Mouse (Mus musculus): ENCODE results near the gene Pkhd1. TPM values are rescaled to one million over a fixed set of nuclear protein-coding genes. Genes with fewer than 3 reads are reported as not detected.
"Not testable (repeated sequence)": the region's sequence is repeated elsewhere in the genome, so short reads cannot be mapped to it uniquely, and the experiment has no call there.

The Pkhd1 gene
- total RNA-seq, 4 experiments from 2014 or later = 0.03 to 0.15 (median 0.05) TPM

- DNase-seq = no peak
Observed at GRCm38 (mm10) chr1:20481843-20482242, 136.0 kb downstream of the Pkhd1 start.

- DNase-seq = no peak
Observed at GRCm38 (mm10) chr1:20478695-20479094, 139.2 kb downstream of the Pkhd1 start.

DNA sequence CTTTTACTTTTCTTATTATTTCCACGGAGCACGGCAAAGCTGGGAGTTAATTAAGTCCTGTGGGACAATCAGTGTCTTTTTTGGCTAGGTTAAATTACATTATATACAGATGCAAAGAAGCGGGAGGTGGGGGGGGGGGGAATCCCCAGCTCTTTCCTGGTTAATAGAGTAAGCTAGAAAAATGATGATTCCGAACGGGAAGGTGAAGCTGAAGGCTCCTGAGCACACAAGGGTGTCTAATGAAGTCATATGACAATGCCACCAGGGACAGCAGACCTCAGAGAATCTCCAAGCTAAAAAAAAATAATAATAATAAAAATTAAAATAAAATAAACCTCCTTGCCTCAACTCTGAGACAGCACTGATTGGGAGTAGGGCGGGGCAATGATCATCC lies 139.6 kb downstream of the Pkhd1 start:
- no peak for DNase-seq

DNA sequence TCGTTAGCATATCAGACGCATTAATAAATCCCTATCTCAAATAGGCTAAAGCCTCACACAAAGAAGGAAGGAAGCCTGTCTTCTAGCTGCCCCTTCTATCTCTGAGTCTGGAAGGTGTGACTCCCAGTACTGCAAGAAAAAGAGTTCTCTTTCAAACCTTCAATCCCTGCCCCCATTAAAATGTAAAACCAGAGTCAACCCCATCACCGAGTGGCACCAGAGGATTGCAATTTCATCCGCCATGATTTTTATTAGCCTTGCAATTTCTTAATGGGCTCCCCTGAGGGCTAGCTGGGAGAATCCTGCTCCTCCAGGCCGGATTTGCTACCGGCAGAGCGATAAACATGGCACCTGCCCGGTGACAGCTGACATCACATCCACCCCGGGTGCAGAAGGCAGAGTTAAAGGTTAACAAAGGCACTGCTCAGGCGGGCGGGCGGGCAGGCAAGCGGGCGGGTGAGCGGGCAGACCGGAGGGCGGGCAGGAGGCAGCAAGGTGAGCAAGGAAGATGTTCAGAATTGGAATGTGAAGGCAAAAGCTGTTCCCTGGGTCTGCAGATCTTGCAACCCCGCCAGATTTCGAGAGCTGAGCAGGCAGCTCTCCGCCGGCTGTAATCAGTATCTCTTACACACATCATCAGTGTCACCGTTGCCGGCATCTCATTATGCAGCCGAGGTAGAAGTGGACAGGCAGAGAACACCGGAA lies 140.2 kb downstream of the Pkhd1 start:
- DNase-seq = no peak

DNA sequence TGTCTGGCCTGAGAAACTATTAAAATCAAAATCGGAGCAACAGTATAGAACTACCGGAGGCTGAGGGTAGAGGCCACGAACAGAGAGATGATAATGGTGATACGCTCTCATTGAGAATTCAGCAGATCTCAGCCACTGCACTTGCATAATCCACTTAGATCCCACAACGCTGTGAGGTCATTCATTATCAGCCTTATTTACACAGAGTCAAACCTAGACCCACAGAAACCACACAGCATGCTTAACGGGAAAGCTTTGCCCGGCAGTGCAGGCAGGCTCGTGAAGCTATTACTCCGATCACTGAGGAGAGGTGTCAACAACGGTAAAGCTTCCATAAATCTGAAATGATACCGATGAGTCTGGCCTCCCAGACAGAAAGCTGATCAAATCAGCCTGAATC lies 147.1 kb downstream of the Pkhd1 start:
- no peak for DNase-seq

DNA sequence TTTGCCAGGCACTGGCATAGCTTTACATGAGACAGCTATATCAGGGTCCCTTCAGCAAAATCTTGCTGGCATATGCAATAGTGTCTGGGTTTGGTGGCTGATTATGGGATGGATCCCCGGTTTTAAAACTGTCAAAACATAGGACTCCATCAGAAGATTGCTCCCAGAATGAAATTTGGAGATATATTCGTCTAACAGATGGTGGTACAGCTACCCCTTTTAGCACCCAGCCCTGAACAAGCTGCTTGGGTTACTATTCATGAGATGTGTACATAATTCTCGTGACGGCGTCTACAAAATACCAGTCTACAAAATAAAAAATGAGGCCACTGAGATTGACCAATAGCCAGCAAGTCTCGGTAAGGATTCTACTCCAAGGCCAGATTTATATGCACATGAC lies 147.5 kb downstream of the Pkhd1 start:
- DNase-seq = no peak

DNA sequence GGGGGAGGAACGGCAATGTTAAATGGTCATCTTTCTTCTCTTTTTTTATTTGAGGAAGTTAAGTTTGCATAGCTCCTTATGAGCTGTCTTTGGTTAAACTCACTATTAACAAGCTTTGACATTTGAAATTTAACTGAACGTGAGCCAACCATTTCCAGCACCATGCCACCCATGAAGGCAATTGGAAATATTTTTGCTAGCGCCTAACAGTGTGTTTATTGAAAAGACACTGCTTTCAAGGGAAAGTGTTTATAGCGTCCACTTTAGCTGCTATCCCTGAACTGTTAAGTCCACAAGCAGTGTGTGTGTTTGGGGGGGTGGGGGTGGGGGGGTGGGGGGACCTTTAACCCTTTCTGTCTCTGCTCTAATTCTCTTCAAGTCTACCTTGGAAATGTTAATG lies 151.4 kb downstream of the Pkhd1 start:
- no peak for DNase-seq

DNA sequence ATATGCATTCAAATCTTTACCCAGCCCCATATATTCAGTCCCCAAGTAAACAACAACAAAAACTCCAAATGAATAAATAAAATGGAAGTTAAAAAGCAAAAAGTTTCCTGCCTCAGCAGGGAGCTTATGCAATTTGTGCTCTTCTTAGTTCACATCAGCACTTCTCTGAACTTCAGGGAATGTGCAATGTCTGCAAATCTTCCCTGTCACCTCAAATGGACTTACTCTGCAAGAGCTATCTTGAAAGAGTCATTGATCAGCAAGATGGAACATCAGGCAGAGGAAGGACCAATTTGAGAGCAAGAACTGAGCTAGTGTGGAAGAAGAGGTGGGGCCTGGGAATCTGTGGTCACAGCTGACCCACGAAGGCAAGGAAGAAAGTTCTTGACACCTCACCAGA lies 163.2 kb downstream of the Pkhd1 start:
- DNase-seq = no peak

DNA sequence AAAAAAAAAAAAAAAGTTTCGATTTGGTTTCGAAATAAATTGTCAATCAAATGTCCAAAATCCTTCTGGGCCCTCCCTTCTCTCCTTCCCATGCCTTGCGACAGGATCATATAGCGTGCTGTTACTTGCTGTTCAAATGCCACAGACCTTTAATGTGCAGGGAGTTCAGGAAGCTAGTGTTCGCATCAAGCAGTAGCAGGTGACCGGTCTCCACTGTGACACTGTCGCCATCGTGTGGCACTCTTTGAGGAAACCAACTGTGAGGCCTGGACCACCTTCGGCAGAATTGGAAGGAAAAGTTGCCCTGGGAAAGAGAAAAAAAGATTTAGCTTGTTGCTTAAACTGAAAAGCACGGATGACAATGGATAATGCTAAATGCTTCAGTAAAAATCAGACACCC lies 167.8 kb downstream of the Pkhd1 start:
- DNase-seq = no peak

DNA sequence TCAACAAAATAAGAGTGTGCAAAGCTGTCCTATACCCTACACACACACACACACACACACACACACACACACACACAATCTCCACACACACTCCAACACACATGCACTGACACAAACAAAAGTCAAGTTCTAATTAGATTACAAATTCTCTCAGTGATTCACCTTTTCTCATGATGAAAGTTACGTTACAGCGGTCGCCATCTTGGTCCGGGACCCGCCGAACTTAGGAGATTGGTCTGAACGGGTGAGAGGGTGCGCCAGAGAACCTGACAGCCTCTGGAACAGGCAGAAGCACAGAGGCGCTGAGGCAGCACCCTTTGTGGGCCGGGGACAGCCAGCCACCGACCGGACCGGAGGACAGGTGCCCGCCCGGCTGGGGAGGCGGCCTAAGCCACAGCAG lies 185.8 kb downstream of the Pkhd1 start:
- not testable (repeated sequence) for DNase-seq

GRCm38 (mm10) chr1:20429056-20429394 lies 188.8 kb downstream of the Pkhd1 start:
- no peak for DNase-seq

DNA sequence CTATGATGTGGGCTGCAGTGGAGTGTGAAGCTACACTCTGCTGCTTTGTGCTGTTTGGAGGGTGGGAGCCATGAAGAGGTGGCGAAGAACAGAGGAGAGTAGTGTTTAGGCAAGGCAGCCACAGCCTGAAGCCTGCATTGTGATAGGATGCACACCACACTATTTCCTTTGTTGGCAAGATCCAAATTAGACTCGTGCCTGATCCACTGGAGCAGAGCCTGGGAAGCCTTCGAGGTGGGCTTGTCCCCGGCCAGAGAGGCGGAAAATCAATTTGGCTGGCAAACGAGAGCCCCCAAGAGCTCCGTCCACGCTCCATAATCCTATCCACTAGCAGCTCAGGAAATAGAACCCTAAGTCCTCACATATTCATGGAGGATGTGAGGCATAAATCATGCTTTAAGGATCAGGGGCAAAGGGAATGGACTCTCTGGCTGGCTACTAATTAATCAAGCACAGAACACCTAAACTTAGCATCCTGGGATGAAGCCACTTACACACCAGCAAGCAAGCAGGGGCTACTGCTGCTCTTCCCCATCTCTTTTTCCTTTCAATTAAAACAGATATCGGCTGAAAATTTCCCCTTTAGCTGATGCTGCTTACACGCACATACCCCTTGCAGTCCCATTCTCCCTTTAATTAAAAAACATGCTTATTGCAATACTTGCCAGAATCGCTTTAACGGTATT lies 189.4 kb downstream of the Pkhd1 start:
- no peak for DNase-seq

DNA sequence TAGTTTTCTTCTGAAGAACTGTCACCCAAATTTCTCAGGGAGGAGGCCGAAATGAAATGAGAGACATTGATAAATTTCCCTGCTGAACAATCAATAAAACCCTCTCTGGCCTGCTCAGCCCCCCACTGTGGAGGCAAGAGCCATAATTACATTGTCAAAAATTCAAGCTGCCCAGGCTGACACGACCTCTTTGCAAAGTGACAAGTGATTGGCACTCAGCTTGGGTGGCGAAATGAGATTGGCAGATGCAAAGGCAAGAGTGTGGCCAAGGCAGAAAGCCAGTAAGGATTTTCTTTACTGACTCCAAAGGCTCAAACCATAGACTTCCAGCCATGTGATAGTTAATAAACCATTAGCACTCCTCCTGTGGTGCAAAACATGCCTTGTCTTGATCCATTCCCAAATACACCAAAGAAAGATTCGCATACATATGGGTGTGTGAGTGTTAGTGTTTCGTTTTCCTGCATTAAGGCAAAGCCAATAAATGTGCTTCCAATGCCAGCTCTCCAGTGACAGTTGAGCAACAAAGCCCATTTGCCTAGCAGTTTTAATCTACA lies 208.4 kb downstream of the Pkhd1 start:
- no peak for DNase-seq

DNA sequence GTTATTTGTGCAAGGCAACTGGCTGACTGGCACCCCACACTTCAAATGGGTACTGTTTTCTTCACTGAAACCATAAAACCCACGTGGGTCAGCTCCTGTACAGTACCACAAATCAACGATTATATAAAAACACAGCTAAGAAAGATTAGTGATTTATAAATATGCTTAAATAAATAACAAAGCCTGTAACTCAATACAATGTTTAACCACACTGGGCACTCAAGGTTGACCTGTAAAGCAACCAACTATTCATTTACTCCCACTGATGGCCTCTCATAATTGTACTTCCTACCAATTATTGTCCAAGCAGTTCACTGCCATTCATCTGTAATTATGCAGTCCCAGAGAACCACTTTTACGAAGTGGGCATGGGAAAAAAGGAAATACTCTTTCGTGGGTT lies 219.5 kb downstream of the Pkhd1 start:
- DNase-seq = no peak

- DNase-seq = no peak
Observed at GRCm38 (mm10) chr1:20364437-20364836, 253.4 kb downstream of the Pkhd1 start.

DNA sequence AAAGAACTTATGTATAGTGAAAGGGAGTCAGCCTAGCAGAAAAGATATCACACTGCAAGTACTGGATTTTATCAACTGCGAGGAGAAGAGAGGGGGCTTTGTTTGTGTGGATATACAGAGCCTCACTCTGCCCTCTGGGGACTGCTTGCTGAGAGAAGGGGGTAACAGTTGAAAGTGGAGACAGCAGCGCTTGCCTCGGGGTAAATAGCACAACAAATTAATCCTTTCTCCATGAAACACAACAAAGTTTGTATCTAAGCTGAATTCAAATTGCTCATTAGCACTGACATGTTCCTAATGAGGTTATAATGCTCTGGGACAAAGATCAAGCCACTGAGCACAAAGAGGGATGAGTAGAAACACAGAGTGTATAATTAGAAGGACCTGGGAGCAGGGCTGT lies 273.2 kb downstream of the Pkhd1 start:
- DNase-seq = no peak

DNA sequence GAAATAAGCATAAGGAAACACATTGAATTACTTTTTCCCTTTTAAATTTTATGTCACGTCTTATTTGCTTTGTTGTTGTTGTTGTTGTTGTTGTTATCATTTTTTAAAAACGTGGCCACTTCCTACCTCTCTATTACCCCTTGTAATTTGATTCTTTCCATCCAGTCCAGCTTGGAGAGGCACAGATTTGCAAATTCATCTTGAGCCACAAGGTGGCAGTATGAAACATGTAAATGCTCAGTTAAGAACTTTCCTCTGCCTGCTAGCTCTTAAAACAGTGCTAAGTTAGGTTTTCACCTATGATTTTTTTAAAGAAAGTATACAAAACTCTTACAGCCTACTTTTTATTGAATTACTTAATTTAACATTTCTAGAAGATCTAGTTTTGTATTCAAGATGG lies 306.4 kb downstream of the Pkhd1 start:
- DNase-seq = no peak

DNA sequence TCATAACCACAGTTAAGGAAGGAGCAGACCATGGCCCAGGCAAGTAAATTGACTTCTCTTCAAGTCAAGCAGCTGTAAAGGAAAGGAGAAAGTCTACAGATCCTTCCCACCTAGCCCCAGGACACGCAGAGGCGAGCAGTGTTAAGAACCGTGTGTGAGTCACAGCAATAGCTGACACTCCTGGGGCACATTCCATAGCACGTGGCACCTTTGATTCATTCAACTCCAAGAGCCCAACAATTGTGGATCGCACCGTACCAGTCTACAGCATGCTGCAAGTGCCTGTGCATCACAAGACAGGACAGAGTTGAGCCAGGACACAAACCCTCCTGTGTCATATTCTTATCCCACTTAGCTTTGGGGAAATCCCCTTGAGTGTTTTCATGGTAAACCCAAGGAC lies 306.9 kb downstream of the Pkhd1 start:
- no peak for DNase-seq

GRCm38 (mm10) chr1:20306116-20306515 lies 311.7 kb downstream of the Pkhd1 start:
- no peak for DNase-seq

- no peak for DNase-seq
Observed at GRCm38 (mm10) chr1:20302943-20303578, 314.8 kb downstream of the Pkhd1 start.

GRCm38 (mm10) chr1:20302187-20302942 lies 315.5 kb downstream of the Pkhd1 start:
- DNase-seq = no peak

GRCm38 (mm10) chr1:20301631-20302030 lies 316.2 kb downstream of the Pkhd1 start:
- DNase-seq = no peak

- DNase-seq = no peak
Observed at GRCm38 (mm10) chr1:20288696-20289095, 329.2 kb downstream of the Pkhd1 start.

Measured in adrenal gland, adult 8-10 months (tissue).